Mouse (Mus musculus) cerebellum, adult 8-10 months (tissue): ENCODE measurements at regions not wholly inside any gene's neighbourhood (a gene's known extent, or its start where the extent isn't known, plus 50 kb on each side); places are given as distances from the start of the nearest gene placed in this dataset.
A peak's percentile ranks its signal among the peaks of the same experiment; 100 is the strongest.

ENCODE experiments used
- DNase-seq: peaks from one replicate; pipeline ENCODE4 v3.0.0; 2022

DNA sequence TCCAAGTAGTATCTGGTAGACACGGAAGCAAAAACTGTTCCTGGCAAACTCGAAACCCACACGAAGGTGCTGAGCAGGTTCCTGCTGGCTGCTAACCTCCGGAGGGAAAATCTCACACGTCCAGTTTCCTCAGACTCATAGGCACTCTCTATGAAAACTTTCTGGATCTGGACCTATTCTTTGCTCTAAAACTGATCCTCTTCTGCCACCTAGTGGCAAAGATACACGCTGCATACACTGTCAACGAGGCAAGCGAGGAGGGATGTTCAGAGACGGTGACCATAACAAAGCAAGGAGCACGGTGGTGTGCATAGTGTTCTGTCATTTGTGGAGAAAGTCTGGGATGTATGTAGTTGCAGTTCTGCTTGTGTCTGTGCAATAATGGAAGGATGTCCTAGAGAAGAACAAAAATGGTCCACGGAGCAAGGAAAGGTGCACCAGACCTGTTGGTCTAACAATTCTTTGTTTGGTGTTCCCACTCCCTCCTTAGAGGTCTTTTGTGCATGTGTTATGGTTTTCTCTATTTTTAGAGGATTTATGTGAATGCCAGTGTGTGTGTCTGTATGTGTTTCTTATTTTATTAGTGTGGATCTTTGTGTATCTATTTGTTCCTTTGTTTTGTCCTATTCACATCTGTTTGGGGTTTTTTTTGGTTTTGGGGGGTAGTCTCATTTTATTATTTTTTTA is 57.0 kb upstream of the Siglech start:
- DNase-seq, result peak; percentile 50
